ENCODE assay signal across 7 mouse cellular contexts in the genomic region with DNA sequence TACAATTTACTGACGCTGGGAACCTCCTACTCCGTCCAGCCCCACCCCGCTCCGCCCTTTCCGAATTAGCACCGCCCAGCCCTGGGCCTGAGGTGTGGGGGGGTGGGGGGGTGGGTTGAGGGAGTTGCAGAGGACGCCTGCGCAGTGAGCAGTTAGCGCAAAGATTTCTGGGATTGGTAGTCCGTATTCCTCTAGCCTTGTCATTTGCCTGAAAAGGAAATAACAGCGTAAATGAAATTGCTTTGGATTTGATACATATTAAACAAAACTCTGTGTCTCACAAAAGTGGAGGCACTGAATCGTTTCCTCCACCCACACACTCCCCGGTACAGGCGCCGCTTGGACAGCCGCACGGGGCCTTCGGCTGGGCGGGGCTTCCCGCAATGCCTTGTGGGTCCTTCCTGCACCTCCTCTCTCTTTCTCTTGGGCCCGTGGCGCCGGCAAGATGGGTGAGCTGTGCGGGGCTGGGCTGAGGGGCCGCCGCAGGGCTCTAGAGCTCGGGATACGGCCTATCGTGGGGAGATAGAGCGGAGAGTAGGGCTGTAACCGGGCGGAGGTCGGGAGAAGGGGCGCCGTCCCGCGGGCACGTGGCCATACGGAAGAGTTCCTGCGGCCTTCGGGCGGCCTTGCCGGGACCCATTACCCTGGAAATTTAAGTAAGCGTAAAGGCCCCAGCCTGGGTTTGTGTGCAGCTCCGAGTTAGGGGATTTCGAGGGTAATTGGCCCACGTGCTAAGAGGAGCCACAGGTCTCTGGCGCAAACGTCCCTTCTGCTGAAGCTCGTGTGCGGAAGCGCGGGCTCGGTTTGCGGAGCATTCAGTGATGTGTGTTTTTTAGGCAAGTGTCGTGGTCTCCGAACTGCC. TPM values are rescaled to one million over a fixed set of nuclear protein-coding genes. Genes with fewer than 3 reads are reported as not detected.
DNase-seq lines count a peak whose midpoint lies in the region; ATAC-seq and TF ChIP-seq lines count a peak whose summit lies in the region.

Gene Rps23, plus strand, starts transcription at position 208 of the 862 bp plus-strand sequence.

- peak; percentile 98 for ATAC-seq in intestine, postnatal 0 days
- ATAC-seq in midbrain, embryonic 12.5 days (ENCODE audit: low FRiP score, low read depth): peak; percentile 98

- H3K9me3 ChIP-seq in embryonic facial prominence, embryonic 10.5 days: no peaks in the 10 kb centered on the region
- no peaks in the 10 kb centered on the region for H3K9me3 ChIP-seq in intestine, postnatal 0 days (ENCODE audit: control insufficient read depth)
- no peaks in the 10 kb centered on the region for H3K9me3 ChIP-seq in midbrain, embryonic 12.5 days

- DNase-seq in adrenal gland, postnatal 10 days: peak; percentile 93
- DNase-seq in embryonic facial prominence, embryonic 10.5 days (ENCODE audit: low spot score): peak; percentile 93
- DNase-seq in gonadal fat pad, adult 2 months (ENCODE audit: low read depth): no peak
- DNase-seq in left cerebral cortex, postnatal 4 days: peak; percentile 90

- H3K27ac ChIP-seq in embryonic facial prominence, embryonic 10.5 days (replicated peaks): peak within 1 kb of the TSS; percentile 97
- peak within 1 kb of the TSS; percentile 78 for H3K27ac ChIP-seq in intestine, postnatal 0 days (ENCODE audit: low read depth, low read length)
- H3K27ac ChIP-seq in midbrain, embryonic 12.5 days (replicated peaks): peak within 1 kb of the TSS; percentile 67
- peak within 1 kb of the TSS; percentile 86 for H3K27ac ChIP-seq in small intestine, adult 2 months (ENCODE audit: insufficient read depth, low read depth, low read length)

- TF ChIP-seq POLR2A in small intestine, adult 2 months (IDR thresholded peaks at IDR 0.05; ENCODE audit: low read depth, low read length): peak; percentile 90

- peak within 1 kb of the TSS; percentile 98 for H3K9ac ChIP-seq in intestine, postnatal 0 days (ENCODE audit: low read depth, low read length)
- peak within 1 kb of the TSS; percentile 91 for H3K9ac ChIP-seq in midbrain, embryonic 12.5 days (replicated peaks)

- peak within 1 kb of the TSS; percentile 70 for H3K4me2 ChIP-seq in intestine, postnatal 0 days (replicated peaks; ENCODE audit: low read depth)
- H3K4me2 ChIP-seq in midbrain, embryonic 12.5 days (replicated peaks): peak within 1 kb of the TSS; percentile 67

- TF ChIP-seq CTCF in intestine, postnatal 0 days (IDR thresholded peaks at IDR 0.05; ENCODE audit: low read depth): no peak
- TF ChIP-seq CTCF in small intestine, adult 2 months (IDR thresholded peaks at IDR 0.05; ENCODE audit: extremely low read depth, insufficient read length, insufficient replicate concordance, low read depth, low read length): no peak

- under 1% methylated on average over 57 of the region's 57 CpGs for WGBS in embryonic facial prominence, embryonic 10.5 days
- under 1% methylated on average over 57 of the region's 57 CpGs for WGBS in intestine, postnatal 0 days
- under 1% methylated on average over 57 of the region's 57 CpGs for WGBS in midbrain, embryonic 12.5 days
- under 1% methylated on average over 57 of the region's 57 CpGs for WGBS in small intestine, adult 2 months

- 0 out of 2 replicates have a peak, but pooled peaks cover 2% of the 10 kb centered on the region for H3K4me1 ChIP-seq in embryonic facial prominence, embryonic 10.5 days
- 0 out of 2 replicates have a peak, but pooled peaks cover 4% of the 10 kb centered on the region for H3K4me1 ChIP-seq in intestine, postnatal 0 days (replicated peaks; ENCODE audit: control insufficient read depth, insufficient read depth, low read length)
- H3K4me1 ChIP-seq in midbrain, embryonic 12.5 days: peaks cover 6% of the 10 kb centered on the region; the same call in 1 of the 2 replicates
- H3K4me1 ChIP-seq in small intestine, adult 2 months (ENCODE audit: control insufficient read depth, insufficient read depth, insufficient read length, low read length): no peaks in the 10 kb centered on the region

- peak within 1 kb of the TSS; percentile 83 for H3K4me3 ChIP-seq in embryonic facial prominence, embryonic 10.5 days
- peak within 1 kb of the TSS; percentile 98 for H3K4me3 ChIP-seq in intestine, postnatal 0 days (ENCODE audit: low read depth, low read length)
- peak within 1 kb of the TSS; percentile 77 for H3K4me3 ChIP-seq in midbrain, embryonic 12.5 days
- H3K4me3 ChIP-seq in small intestine, adult 2 months (ENCODE audit: low read depth, low read length): peak within 1 kb of the TSS; percentile 97

- peaks cover 39% of the 10 kb centered on the region for H3K36me3 ChIP-seq in embryonic facial prominence, embryonic 10.5 days (replicated peaks)
- H3K36me3 ChIP-seq in intestine, postnatal 0 days (ENCODE audit: control insufficient read depth, insufficient read depth): peaks cover 22% of the 10 kb centered on the region
- peaks cover 32% of the 10 kb centered on the region for H3K36me3 ChIP-seq in midbrain, embryonic 12.5 days
- H3K36me3 ChIP-seq in small intestine, adult 2 months (ENCODE audit: control insufficient read depth, insufficient read depth, low read length): peaks cover 13% of the 10 kb centered on the region

- intact Hi-C loops in left cerebral cortex, postnatal 4 days (cut with DNase I): no loop called here

- H3K27me3 ChIP-seq in embryonic facial prominence, embryonic 10.5 days (replicated peaks; ENCODE audit: low read depth, poor library complexity, severe bottlenecking): no peaks in the 10 kb centered on the region
- H3K27me3 ChIP-seq in intestine, postnatal 0 days (replicated peaks; ENCODE audit: control insufficient read depth, insufficient read depth, low read length): no peaks in the 10 kb centered on the region
- no peaks in the 10 kb centered on the region for H3K27me3 ChIP-seq in midbrain, embryonic 12.5 days
- H3K27me3 ChIP-seq in small intestine, adult 2 months (ENCODE audit: control insufficient read depth, insufficient read depth, low read length): no peaks in the 10 kb centered on the region

RNA-seq across cellular contexts. Expression of gene Rps23, which starts in this region (rescaled TPM):
- total RNA-seq in adrenal gland, postnatal 10 days (2021): 100 to 1,000 TPM; 467 to 483 TPM
- 201 and 216 TPM in 2 replicates for polyA plus RNA-seq in embryonic facial prominence, embryonic 10.5 days (2016; fragmentation: Nextera tagmentation; extraction: Ambion mirVana)
- 376 and 377 TPM in 2 replicates for polyA plus RNA-seq in gonadal fat pad, adult 2 months (2012; rRNA removed)
- polyA plus RNA-seq in intestine, postnatal 0 days (2015; fragmentation: Nextera tagmentation; extraction: Ambion mirVana): 200 and 221 TPM in 2 replicates
- 100 to 1,000 TPM; 321 to 367 TPM for total RNA-seq in left cerebral cortex, postnatal 4 days (2021)
- polyA plus RNA-seq in midbrain, embryonic 12.5 days (2016; fragmentation: Nextera tagmentation; extraction: Ambion mirVana): 168 and 207 TPM in 2 replicates
- polyA plus RNA-seq in small intestine, adult 2 months (2012; rRNA removed): 73.6 and 106 TPM in 2 replicates
